In genomic region chr4:95105926-95106622, GRCm38 (mm10) we compare ENCODE assay signal across 8 mouse cellular contexts. TPM values are rescaled to one million over a fixed set of nuclear protein-coding genes. Genes with fewer than 3 reads are reported as not detected.
A peak's percentile ranks its signal among the peaks of the same experiment; 100 is the strongest.
DNase-seq lines count a peak whose midpoint lies in the region; ATAC-seq and TF ChIP-seq lines count a peak whose summit lies in the region.

No protein-coding gene starts in this region.

- H3K9me3 ChIP-seq in MEL (replicated peaks; ENCODE audit: insufficient read depth, low read length) = no peaks in the 10 kb centered on the region
- no peaks in the 10 kb centered on the region for H3K9me3 ChIP-seq in embryonic facial prominence, embryonic 15.5 days (replicated peaks)
- peaks cover 8% of the 10 kb centered on the region for H3K9me3 ChIP-seq in limb, embryonic 13.5 days

- intact Hi-C loops in heart, postnatal 25 days (cut with DNase I) = no loop called here

- no peak for TF ChIP-seq POLR2A in MEL (IDR thresholded peaks at IDR 0.05; ENCODE audit: control insufficient read depth in 1 of 2, insufficient read depth in 1 of 2, low read depth in 1 of 2, low read length in 2 of 2, poor library complexity in 1 of 2)

- no peaks in the 10 kb centered on the region for H3K79me2 ChIP-seq in MEL (ENCODE audit: control insufficient read depth, insufficient read depth, low read length, poor library complexity)

- H3K27ac ChIP-seq in MEL (ENCODE audit: control insufficient read depth, low read depth, low read length) = no peak overlapping the region
- no peak overlapping the region; the same call in 1 of the 2 replicates for H3K27ac ChIP-seq in embryonic facial prominence, embryonic 15.5 days (replicated peaks)
- peak overlapping the region; percentile 39 for H3K27ac ChIP-seq in limb, embryonic 13.5 days

- no peak for TF ChIP-seq CTCF in MEL (IDR thresholded peaks at IDR 0.05 in 2 of 3, conservative IDR thresholded peaks at IDR 0.05 in 1 of 3; ENCODE audit: control insufficient read depth in 1 of 3, insufficient read depth in 1 of 3, low read depth in 2 of 3, low read length in 3 of 3, poor library complexity in 1 of 3, severe bottlenecking in 1 of 3)

- 31% methylated on average over 16 of the region's 16 CpGs for WGBS in embryonic facial prominence, embryonic 15.5 days
- WGBS in limb, embryonic 13.5 days = 34% methylated on average over 16 of the region's 16 CpGs

- no peak overlapping the region; a peak in 1 of 4 replicates for H3K4me3 ChIP-seq in MEL (ENCODE audit: control insufficient read depth in 1 of 2, insufficient read depth in 1 of 2, low read depth in 2 of 2, low read length in 2 of 2)
- peak overlapping the region; percentile 8; the same call in 1 of the 2 replicates for H3K4me3 ChIP-seq in embryonic facial prominence, embryonic 15.5 days (replicated peaks)
- H3K4me3 ChIP-seq in limb, embryonic 13.5 days = 0 out of 2 replicates have a peak overlapping the region, but pooled peaks have one; percentile 4

- peaks cover 0 to 3% of the 10 kb centered on the region in 2 experiments; a peak in 1 of 4 replicates for H3K4me1 ChIP-seq in MEL (ENCODE audit: control insufficient read depth in 1 of 2, insufficient read depth in 2 of 2, low read length in 2 of 2)
- peaks cover 25% of the 10 kb centered on the region for H3K4me1 ChIP-seq in embryonic facial prominence, embryonic 15.5 days
- H3K4me1 ChIP-seq in limb, embryonic 13.5 days = peaks cover 38% of the 10 kb centered on the region

- H3K4me2 ChIP-seq in embryonic facial prominence, embryonic 15.5 days (replicated peaks) = peak overlapping the region; percentile 35
- H3K4me2 ChIP-seq in limb, embryonic 13.5 days (replicated peaks) = peak overlapping the region; percentile 47

- no peaks in the 10 kb centered on the region for H3K36me3 ChIP-seq in MEL (ENCODE audit: control insufficient read depth in 1 of 2, insufficient read depth in 2 of 2, low read length in 2 of 2)
- H3K36me3 ChIP-seq in embryonic facial prominence, embryonic 15.5 days = no peaks in the 10 kb centered on the region
- peaks cover 6% of the 10 kb centered on the region for H3K36me3 ChIP-seq in limb, embryonic 13.5 days

- no peak for TF ChIP-seq RAD21 in MEL (IDR thresholded peaks at IDR 0.05; ENCODE audit: low read depth, low read length)

- no peaks in the 10 kb centered on the region for H3K27me3 ChIP-seq in MEL (ENCODE audit: control insufficient read depth in 1 of 2, insufficient read depth in 2 of 2, low read length in 2 of 2)
- peaks cover 3% of the 10 kb centered on the region; the same call in 1 of the 2 replicates for H3K27me3 ChIP-seq in embryonic facial prominence, embryonic 15.5 days
- H3K27me3 ChIP-seq in limb, embryonic 13.5 days = peaks cover 5% of the 10 kb centered on the region; the same call in 1 of the 2 replicates

- no peak for DNase-seq in frontal cortex, postnatal 10 days (ENCODE audit: low spot score in 2 of 2)
- DNase-seq in MEL (ENCODE audit: low read depth, low spot score) = peak; percentile 49
- peak; percentile 37 for DNase-seq in heart, postnatal 25 days (ENCODE audit: low spot score)
- no peak for DNase-seq in urinary bladder, postnatal 4 days (ENCODE audit: low spot score in 2 of 2)

- H3K9ac ChIP-seq in MEL (ENCODE audit: control insufficient read depth, low read depth, low read length, poor library complexity, severe bottlenecking) = no peak overlapping the region
- no peak overlapping the region for H3K9ac ChIP-seq in embryonic facial prominence, embryonic 15.5 days
- H3K9ac ChIP-seq in limb, embryonic 13.5 days = no peak overlapping the region

- no peak for TF ChIP-seq EP300 in MEL (IDR thresholded peaks at IDR 0.05; ENCODE audit: low read depth in 1 of 2, low read length in 2 of 2)

- peak; percentile 78 for ATAC-seq in frontal cortex, adult (ENCODE audit: low TSS enrichment)
- 0 out of 2 replicates have a peak, but pooled peaks have one; percentile 40 for ATAC-seq in embryonic facial prominence, embryonic 15.5 days (ENCODE audit: insufficient number of reproducible peaks, low FRiP score, low TSS enrichment, low read depth)
- ATAC-seq in limb, embryonic 13.5 days (ENCODE audit: low FRiP score, low read depth) = peak; percentile 41; the same call in 1 of the 2 replicates
- ATAC-seq in monocyte, adult 5-6 weeks (replicated peaks; ENCODE audit: insufficient number of reproducible peaks, low FRiP score, low TSS enrichment, poor library complexity, severe bottlenecking) = peak; percentile 86

TF ChIP-seq in MEL, 35 proteins besides CTCF, POLR2A, EP300 and RAD21:
- TF ChIP-seq UBTF (IDR thresholded peaks at IDR 0.05; ENCODE audit: borderline replicate concordance, insufficient read depth, low read depth, low read length) (no peak), ZKSCAN1 (IDR thresholded peaks at IDR 0.05; ENCODE audit: low read depth, low read length) (no peak), HCFC1 (IDR thresholded peaks at IDR 0.05; ENCODE audit: low read depth, low read length) (no peak), NELFE (IDR thresholded peaks at IDR 0.05; ENCODE audit: low read depth, low read length) (no peak), JUND (IDR thresholded peaks at IDR 0.05; ENCODE audit: low read depth, low read length) (no peak), BHLHE40 (IDR thresholded peaks at IDR 0.05; ENCODE audit: borderline replicate concordance, low read depth, low read length) (no peak)

RNA-seq across cellular contexts. Expression of gene Jun, which starts 54.1 kb away (rescaled TPM):
- total RNA-seq in MEL (2012; rRNA removed) = not detected in 2 replicates
- not detected for polyA plus RNA-seq in MEL (2012; ENCODE audit: insufficient read depth in 1 of 2, insufficient read length in 2 of 2, low read depth in 1 of 2, low replicate concordance in 2 of 2, missing spikeins in 1 of 2)
- polyA plus RNA-seq in embryonic facial prominence, embryonic 15.5 days (2015; fragmentation: Nextera tagmentation; extraction: Ambion mirVana) = 92.4 and 105 TPM in 2 replicates
- total RNA-seq in heart, postnatal 25 days (2021) = 10 to 100 TPM; 41.1 to 58.1 TPM
- polyA plus RNA-seq in limb, embryonic 13.5 days (2015; fragmentation: Nextera tagmentation; extraction: Ambion mirVana) = 101 and 102 TPM in 2 replicates
- 141 to 642 TPM (median 148 TPM) in 3 replicates for total RNA-seq in monocyte, adult 5-6 weeks (2017)

Comparison
In these comparisons a context has a peak if more than half of its experiments do, and no peak if none do; other contexts are left out.
1. DNase-seq: peak in MEL (single experiment) and heart, postnatal 25 days (single experiment); none in frontal cortex, postnatal 10 days (0 of 2) and urinary bladder, postnatal 4 days (0 of 2).
2. H3K4me3 ChIP-seq: peak in embryonic facial prominence, embryonic 15.5 days (single experiment) and limb, embryonic 13.5 days (single experiment); none in MEL (0 of 2).
3. RNA of gene Jun, which starts 54.1 kb away (total RNA-seq): 141 to 642 TPM in monocyte, adult 5-6 weeks and 41.1 to 58.1 TPM in heart, postnatal 25 days; not detected in MEL; every median in the first group is over 10 times any median in the second.
4. Peak in every context shown above with its lines, with median percentiles within 50 percentile points of each other: ATAC-seq.